Mouse (Mus musculus): ENCODE results near the gene Fam120b.

GRCm38 (mm10) chr17:15456595-15456994 is 60.6 kb downstream of the Fam120b start:
- TF ChIP-seq POLR2A (IDR thresholded peaks at IDR 0.05; ENCODE audit: low read depth, low read length): no peak
- no peak for TF ChIP-seq CTCF (conservative IDR thresholded peaks at IDR 0.05; ENCODE audit: insufficient read depth, insufficient read length, low read depth, low read length)

All from kidney, adult 2 months (tissue).